Mouse (Mus musculus) frontal cortex, adult 2 months (tissue): ENCODE data around the gene Zdhhc4. TPM values are rescaled to one million over a fixed set of nuclear protein-coding genes. Genes with fewer than 3 reads are reported as not detected.

Experiments used
- DNase-seq, 2 experiments: peaks; one replicate each; pipeline ENCODE4 v3.0.0; 2022; ENCODE audit warnings: low spot score in 1 of 2; ENCODE audit errors: extremely low spot score in 1 of 2
- polyA plus RNA-seq: library from polyadenylated mRNA; depleted of rRNA; stranded (reverse); fragments of >200 nt; gene quantifications from 2 replicates; pipeline ENCODE4 v1.2.3, GENCODE M21; 2012

Zdhhc4 gene
- polyA plus RNA-seq, 1 experiment = 68.2 TPM

DNA sequence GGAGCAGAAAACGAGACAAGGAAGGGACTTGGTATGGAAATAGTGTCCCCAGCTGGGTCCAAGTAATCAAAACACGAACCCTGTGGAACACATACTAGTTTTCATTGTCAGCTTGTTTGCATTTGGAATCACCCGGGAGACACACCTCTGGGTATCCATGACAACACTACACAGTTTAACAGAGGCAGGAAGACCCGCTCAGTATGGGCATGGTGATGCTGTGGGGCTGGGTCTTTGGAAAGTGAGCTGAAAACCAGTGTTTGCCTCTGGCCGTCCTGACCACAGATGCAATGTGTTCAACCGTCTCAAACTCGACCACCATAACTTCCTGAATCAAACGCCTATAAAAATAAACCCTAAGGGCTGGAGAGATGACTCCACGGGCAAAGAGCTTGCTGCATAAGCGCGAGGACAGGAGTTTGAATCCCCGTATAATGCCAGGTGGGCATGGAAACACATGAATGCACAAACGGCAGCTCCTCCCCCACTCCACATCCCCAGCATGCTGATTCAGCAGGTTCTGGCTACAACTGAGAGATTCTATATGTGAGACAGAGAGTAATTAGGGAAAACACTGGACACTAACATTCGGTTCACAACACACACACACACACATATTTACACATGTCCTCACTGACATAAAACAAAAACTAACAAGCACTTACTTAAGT is 5.5 kb upstream of the Zdhhc4 start:
- DNase-seq = no peak

DNA sequence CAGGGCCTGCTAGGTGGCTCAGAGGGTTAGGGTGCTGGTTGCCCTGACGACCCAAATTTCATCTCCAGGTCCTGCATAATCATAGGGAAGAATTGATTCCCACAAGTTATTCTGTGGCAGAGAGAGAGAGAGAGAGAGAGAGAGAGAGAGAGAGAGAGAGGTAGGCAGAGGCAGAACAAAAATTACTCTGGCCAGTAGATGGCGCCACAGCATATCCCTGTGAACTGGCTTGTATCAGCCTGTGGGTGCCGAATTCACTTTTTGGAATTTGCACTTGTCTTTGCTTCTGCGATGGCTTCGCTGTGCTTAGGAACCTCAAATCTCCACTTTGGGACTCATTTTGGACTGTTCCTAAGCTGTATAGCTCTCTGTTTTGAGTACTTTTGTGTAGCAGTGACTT is 4.8 kb upstream of the Zdhhc4 start:
- peak; percentile 66 to 95 for DNase-seq

DNA sequence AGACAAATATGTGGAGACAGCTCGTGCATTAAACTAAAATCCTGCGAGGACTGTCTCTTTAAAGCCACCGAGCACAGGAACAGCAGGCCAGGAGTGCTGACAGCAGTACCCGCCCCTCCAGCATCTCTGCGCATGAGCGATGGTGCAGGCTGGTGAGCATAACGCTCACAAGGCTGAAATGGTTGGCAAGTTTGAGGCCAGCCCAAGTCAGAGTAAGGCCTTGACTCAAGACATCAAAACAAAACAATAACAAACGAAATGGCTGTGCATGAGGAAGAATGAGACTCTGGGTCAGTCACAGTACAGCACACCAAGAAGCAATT is 11.8 kb downstream of the Zdhhc4 start:
- no peak for DNase-seq

DNA sequence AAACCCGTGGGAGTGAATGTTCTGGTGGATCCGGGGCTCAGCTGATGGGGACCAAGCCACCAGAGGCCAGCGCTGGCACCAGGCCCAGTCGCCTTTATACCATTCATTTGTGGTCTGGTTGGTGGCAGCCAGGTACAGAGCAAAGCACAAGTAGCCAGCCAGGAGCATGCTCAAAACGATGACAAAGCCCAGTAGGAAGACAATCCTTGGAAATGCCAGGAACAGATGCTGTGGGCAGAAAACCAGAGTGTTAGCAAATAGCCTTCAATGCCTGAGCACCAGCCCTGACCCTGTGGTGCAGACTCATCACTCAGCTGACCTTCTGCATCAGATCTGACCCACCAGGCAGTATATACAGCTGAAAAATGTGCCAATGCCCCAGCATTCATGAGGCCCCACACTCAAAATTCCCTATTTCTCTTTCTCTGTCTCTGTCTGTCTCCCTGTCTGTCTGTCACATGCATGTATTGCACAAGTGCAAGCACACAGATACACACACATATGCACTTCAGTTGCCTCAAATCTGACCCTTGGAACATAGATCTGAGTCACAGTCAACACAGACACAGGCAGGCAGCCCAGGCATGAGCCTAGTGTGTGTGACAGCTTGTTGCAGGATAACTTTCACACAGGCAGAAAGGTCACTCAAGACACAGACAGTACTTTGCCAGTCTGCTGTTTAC is 12.3 kb downstream of the Zdhhc4 start:
- no peak for DNase-seq

DNA sequence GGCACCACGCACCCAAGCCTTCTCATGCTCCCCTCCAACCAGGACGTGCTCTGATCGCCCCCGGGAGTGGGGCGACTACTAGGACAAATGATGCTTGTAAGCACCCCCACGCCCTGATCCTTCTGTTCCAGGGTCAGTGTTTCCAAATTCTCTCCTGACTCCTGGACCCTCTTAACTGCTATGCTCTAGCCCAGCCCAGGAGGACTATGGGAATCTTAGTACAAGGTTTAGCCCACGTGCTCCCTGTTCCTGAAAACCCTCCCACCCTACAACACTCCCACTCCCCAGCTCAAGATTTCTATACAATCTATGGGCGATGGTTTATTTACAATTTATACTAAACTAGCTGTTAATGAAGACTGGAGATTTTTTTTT is 13.6 kb downstream of the Zdhhc4 start:
- no peak for DNase-seq

DNA sequence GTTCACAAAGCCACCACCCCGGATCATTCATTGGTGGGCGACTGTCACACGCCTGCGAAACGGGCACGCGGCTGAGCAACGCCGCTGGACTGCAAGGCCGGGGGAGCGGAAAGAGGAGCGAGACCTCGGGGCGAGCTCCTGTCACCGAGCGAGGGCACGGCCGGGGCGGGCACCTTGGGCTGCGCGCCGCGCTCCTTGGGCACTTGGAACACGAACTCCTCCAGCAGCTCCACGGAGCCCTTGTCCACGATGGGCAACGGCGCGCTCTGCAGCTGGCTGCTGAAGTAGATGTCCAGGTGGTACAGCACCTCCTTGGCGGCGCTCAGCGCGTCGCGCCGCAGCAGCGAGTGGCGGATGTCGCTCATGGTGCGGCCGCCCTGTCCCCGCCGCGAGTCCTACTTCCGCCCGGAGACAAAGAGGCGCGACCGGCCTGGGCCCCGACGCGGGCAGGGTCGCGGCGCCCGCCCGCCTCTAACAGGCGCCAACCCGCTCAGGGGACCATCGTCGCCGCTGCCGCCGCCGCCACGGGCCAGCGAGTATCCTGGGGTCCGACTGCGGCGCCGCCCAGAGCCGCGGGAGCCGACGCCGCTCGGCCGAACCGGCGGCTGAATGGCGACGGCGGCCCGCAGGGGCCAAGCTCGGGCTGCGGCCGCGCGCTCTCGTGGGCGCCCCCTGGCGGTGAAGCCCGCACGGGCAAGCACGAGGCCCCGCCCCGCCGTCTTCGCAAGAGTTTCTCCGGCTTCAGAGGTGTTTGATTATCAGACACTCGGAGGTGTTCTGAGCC is 14.1 kb downstream of the Zdhhc4 start, which contains the start of gene E130309D02Rik:
TSS of gene E130309D02Rik (minus strand) at position 631 of the 784 bp plus-strand sequence.
- peak; percentile 39 to 91 for DNase-seq

DNA sequence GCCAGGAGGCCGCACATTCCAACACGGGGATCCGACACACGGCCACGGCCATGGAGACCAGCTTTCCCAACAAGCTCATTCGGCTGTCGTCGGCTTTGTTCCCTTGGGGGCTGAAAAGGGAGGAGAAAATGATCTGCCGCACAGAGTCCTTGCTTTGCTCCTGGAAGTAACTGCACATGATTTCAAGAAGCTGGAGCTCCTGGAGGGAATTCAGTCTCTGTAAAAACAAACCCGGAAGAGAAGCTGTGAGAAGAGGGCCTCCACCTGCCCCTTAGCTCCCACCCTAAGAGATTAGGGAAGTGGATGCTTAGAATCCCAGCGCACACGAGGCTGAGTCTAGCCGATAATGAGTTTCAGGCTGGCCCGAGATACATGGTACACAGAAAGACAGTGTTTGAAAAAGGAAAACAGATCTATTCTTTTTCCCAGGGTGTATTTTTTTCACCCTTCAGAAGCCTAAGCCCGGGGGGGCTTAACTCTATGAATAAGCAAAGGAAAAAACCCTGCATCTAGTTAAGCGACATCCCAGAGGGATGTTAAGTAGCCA is 14.8 kb downstream of the Zdhhc4 start:
- no peak for DNase-seq

DNA sequence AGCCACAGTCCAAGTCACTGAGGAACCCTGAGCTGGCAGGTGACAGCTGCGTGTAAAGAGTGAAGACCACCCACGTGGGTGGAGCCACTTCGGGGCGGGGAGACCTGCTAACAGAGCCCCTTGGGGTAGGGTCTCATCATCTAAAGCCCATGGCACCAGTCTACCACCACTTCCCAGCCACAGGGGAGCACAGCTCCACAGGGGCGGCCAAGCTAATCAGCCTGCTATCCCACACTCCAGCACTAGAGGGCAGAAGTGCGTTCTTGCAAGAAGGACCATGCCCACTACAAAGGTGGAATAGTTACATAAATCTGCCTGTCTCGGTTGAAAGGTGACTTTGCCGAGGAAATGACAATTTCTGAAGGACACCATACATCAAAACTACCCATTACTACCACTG is 17.2 kb downstream of the Zdhhc4 start:
- DNase-seq = peak; percentile 56 to 92

DNA sequence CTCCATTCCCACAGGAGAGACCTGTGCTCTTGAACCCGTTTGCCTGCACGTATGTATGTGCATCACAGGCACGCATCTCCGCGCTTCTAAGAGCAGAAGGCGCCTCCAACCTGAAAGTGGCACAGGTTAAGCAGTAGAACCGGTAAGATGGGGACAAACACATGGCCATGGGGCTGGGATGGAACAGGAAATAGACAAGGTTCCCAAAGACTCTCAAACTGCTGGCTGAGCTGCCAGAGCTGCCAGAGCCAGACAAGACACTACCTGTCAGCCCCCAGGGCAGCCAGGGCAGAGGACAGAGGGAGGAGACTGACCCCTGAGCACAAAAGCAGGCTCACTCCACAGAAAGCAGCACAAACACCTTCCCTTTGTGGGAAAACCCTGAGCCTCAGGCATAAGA is 19.1 kb downstream of the Zdhhc4 start:
- DNase-seq = no peak

DNA sequence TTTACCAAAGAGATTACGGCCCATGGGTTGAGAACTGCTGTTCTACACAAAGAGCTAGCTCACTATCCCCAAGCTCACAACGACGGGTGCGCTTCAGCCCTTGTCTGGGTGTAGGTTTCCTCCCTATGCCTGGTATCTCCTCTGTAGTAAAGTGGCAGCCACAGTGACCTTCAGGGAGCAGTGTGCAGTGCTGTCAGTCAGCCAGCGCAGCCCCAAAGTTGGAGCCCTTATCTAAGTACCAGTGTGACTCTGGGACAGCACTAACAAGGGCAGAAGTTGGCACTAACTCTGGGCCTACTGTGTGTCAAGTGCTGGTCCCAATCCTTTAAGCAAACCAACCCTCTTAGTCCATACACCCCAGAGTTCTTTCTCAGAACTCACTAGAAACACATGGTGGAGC is 20.2 kb downstream of the Zdhhc4 start:
- DNase-seq = no peak

DNA sequence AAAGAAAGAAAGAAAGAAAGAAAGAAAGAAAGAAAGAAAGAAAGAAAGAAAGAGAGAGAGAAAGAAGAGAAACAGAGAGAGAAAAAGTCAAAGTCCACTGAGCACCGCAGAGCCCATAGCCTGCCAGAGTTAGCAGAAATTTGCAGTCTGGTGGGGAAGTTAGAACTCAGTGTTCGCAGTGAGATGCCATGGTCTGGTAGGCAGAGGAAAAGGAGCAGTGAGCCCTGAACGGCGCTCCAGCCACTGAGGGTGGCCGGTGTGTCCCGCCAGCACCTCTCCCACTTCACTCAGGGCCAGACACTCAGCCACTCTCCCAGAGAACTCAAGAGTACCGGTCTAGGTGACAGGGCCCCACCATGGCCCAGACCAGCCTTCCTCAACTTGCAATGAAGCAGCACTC is 24.8 kb downstream of the Zdhhc4 start:
- no peak for DNase-seq

DNA sequence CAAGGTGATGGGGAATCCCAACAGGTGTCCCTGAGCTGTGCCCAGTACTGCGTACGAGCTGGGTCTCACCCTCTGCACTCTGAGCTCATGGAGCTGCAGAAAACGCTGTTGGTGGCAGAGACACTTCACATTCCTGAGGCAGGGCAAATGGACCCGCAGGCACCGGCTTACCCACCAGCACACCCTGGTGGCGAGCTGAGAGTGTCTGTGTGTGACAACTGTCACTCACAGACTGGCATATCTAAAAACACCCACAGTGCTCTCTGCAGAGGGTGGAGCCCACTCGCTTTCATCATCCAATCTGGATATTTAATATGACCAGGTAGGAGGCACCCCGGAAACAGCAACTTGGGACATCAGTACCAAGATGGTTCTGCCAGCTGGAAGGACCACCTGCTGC is 27.8 kb downstream of the Zdhhc4 start:
- no peak for DNase-seq

DNA sequence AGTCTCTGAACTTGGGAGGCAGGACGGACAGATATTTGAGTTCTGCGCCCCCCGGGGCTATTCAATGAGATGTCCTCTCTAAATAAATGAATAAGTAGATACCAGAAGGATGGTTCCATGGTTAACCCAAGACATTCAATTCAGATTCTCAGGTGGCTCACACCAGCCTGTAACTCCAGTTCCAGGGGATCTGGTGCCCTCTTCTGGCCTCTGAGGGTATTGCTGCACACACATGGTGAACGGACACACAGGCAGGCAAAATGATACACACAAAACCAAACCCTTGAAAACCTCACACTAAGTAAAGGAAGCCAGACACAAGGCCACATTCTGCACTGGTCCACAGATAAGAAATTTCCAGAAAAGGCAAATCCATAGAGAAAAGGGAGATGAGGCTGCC is 29.4 kb downstream of the Zdhhc4 start:
- peak in 1 of 2 experiments; percentile 76 for DNase-seq

DNA sequence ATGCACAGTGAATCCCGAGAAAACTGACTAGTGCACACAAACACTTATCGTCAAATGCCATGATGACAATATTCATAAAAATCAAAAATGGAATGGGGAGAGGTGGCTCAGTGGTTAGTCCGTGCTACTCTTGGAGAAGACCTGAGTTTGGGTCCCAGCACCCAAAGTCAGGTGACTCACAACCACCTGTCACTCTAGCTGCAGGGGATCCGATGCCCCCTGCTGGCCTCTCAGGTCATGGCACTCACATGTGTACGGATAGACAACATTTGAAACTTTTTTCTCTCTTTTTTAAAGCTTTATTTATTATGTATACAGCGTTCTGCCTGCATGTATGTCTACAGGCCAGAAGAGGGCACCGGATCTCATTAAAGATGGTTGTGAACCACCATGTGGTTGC is 30.7 kb downstream of the Zdhhc4 start:
- DNase-seq = no peak

DNA sequence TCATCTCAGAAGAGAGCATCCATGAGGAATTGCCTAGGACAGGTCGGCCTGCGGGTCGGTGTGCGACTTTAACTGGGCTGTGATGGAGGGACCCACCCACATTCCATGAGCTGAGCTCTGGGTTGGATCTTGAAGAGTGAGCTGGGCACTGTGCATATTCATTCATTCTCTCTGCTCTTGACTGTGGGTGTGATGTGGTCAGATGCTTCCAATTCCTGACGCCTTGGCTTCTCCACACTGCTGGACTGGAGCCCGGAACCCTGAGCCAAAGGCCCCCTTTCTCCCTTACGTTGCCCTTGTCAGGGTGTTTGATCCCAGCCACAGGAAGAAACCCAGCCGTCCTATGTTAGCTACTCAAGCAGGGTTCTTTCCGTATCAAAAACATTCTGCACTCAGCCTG is 31.1 kb downstream of the Zdhhc4 start:
- DNase-seq = no peak

DNA sequence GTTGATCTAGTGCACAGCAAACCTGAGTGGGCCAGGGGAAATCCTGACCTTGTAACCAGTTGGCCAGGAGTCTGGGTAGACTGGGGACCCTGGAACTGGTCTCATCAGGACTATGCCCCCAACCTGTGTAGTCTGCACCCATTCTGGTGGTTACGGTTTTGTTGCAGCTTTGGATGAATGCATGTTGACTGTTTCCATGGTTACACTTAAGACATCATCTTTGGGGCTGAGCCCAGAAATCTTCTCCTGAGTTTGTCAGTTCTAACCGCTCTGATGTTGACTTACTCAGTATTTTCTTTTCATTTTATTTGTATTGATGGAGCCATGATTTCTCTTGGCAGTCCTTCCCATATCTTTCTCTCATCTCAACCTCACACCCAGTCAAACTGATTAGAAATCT is 33.7 kb downstream of the Zdhhc4 start:
- peak in 1 of 2 experiments; percentile 46 for DNase-seq

DNA sequence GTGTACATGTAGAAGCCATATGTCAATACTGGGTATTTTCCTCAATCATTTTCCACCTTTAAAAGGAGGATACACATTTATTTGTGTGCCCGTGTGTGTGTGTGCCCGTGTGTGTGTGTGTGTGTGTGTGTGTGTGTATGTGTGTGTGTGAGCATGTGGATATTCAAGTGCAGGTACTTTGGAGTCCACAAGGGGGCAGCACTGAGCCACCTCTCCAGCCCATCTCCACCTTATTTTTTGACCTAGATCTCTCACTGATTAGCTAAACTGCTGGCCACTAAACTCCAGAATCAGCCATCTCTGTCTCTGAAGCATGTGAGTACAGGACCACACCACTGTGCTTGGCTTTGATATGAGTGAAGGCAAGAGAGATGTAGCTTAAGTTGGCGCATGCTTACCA is 34.2 kb downstream of the Zdhhc4 start:
- no peak for DNase-seq

DNA sequence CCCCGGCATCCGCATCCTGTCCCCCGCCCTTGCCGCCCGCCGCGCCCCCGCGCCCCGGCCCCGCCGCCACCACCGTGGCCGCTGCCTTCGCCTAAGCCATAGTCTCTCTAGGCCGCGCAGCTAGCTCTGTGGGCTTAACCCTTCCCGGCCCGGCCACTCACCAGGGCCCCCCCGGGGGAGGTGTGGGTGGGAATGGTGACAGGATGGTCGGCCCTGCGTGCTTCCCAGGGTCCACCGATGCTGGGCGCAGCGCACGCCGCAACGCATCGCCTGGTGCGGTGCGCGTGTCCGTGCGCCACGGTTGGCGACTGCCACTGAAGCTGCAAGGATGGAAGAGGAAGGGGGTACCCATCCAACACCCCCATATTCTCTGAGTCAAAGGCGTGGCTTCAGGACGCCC is 35.7 kb downstream of the Zdhhc4 start, which contains the start of gene Zfp853:
TSS of gene Zfp853 (minus strand) at position 220 of the 400 bp plus-strand sequence.
- DNase-seq = no peak

DNA sequence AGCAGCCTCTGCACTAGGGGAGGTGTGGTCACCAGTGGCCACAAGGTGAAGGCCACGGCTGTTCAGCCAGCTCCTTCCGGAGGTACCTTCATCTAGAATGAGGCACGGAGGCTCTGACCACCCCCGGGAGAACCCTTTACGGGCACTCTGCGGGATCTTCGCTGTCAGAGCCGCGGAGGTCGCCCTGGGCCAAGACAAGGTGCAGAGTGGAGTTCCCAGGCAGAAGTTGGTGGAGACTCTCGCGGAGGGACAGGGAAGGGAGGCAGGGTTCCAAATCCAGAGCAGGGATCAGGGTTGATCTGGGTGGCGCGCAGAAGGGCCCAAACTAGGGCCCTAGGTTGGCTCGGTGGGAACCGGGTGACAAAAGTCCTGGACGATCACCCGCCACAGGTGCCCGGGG is 36.2 kb downstream of the Zdhhc4 start:
- DNase-seq = no peak

DNA sequence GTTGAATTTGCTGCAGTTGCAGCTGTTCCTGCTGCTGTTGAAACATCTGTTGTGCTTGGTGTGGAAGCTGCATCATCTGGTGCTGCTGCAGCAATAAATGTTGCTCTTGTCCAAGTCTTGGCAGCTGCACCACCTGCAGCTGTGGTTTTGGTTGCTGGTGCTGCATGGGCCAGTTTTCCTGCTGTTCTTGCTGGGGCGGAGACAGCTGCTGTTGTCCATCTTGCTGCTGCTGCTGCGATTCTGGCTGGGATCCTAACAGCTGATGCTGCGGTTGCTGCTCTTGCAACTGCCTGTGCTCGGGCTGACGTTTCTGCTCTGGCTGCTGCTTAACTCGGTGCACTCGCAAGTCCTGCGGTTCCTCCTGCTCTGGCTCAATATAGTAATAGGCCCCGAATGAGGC is 39.8 kb downstream of the Zdhhc4 start:
- DNase-seq = no peak

DNA sequence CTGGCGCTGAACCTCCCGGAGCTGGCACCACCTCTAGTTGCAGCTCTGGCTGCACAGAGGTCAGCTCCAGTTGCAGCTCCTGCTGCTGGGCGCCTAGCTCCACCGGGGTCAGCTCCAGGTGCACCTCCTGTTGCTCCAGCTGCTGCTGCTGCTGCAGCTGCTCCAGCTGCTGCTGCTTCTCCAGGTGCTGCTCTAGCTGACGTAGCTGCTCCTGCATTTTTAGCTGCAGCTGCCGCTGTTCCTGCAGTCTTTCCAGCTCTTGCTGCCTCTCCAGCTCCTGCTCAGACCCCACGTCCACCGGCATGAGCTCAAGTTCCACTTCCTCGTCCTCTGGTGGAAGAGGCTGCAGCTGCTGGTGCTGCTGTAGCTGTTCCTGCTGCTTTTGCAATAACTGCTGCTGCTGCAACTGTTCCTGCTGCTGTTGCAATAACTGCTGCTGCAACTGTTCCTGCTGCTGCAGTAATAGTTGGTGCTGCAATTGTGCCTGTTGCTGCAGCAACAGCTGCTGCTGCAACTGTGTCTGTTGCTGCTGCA is 40.6 kb downstream of the Zdhhc4 start:
- DNase-seq = no peak
